Mouse (Mus musculus): ENCODE results near the gene Pxmp4. TPM values are rescaled to one million over a fixed set of nuclear protein-coding genes. Genes with fewer than 3 reads are reported as not detected.

The Pxmp4 gene
- total RNA-seq, 2 experiments from 2014 or later = 15.1 to 16.1 TPM

DNA sequence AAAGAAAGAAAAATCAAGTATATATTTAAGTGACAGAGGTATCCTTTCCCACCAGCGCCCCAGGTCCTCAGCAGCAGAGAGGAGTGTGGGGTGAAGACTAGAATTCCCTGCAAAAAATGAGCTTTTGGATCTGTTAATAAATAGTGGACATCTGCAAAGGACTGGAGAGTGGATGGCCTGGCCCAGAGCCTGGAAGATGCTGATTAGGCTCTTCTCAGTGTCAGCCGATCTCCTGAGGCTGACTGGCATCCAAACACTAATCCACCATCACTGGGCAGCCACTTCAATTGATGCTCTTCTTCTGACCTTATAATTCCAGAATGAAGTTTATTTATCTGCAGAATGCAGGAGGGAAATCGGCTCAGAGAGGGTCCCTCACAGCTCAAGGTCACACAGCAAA, 30.5 kb downstream of the Pxmp4 start:
- no peak for DNase-seq

DNA sequence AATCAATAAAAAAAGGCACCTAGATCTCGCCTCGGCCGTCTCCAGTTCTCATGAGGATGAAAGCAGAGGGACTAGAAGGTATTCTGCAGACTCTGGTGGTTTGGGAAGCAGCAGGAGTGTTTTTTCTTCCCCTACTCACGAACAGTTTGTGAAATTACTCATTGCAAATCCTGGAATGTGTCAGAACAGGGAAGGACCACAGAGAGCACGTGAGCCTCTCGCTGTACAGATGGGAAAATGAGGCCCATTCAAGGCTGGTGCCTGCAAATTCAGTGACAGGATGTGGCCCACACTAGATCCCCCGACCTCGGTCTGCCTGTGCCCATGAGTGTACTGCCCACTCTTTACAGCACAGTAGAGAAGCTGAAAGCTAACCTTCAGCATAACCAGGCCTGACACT, 31.5 kb downstream of the Pxmp4 start:
- no peak for DNase-seq

DNA sequence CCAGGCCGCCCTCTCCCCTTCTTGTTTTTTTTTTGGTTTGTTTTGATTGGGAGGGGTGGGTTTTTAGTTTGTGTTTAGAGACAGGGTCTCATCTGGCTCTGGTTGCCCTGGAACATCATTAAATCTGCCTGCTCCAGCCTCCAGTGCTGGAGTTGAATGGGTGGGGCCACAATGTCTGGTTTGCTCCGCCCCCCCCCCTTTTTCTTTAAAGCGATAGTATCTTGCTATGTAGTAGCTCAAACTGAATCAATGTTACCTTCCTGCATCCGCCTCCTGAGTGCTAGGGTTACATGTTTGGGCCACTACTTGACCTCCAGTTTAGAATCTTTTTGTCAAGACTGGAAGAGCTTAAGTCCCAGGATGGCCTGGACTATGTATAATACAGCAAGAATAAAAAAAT, 32.2 kb downstream of the Pxmp4 start:
- no peak for DNase-seq

DNA sequence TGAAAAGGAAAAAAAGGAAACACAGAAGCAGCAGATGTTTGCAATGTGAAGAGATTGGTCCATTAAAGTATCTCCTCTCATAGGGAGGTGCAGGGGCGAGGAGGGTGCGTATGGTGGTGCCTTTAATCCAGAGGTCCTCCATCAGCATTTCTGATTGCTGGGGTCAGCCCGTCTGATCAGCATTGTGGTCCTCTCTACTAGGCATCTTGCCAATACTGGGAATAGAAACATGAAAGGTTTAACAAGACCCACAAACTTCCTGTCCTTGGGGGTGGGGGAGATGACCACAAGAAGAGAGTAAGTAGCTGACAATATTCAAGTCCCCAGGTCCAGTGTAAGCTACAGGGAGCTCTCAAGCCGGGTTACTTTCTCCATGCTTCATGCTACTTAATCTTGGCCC, 32.8 kb downstream of the Pxmp4 start:
- no peak for DNase-seq

DNA sequence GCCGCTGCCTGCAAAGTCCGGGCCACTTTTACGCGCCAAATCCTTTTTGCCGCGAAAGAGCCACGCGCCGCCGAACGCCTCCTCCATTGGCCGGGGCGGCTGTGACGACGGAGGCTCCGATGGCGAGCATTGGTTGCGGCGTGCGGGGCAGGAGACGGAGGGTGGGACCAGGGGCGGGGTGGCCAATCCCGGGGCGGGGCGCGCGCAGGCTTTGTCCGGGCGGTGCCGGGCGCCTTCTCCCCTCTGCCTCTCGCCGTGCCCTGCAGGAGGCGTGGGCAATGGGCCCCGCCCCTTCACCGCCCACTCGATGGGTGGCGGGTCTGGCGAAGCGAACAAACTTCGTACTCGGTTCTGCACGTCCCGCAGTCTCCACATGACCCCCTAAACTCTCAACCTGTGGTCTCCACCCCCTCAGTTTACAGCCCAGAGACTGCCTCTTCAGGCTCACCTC, 33.6 kb downstream of the Pxmp4 start, which contains the start of gene E2f1:
Gene E2f1 (minus strand): TSS at position 57 of the 451 bp plus-strand sequence.
- DNase-seq = peak; percentile 96

DNA sequence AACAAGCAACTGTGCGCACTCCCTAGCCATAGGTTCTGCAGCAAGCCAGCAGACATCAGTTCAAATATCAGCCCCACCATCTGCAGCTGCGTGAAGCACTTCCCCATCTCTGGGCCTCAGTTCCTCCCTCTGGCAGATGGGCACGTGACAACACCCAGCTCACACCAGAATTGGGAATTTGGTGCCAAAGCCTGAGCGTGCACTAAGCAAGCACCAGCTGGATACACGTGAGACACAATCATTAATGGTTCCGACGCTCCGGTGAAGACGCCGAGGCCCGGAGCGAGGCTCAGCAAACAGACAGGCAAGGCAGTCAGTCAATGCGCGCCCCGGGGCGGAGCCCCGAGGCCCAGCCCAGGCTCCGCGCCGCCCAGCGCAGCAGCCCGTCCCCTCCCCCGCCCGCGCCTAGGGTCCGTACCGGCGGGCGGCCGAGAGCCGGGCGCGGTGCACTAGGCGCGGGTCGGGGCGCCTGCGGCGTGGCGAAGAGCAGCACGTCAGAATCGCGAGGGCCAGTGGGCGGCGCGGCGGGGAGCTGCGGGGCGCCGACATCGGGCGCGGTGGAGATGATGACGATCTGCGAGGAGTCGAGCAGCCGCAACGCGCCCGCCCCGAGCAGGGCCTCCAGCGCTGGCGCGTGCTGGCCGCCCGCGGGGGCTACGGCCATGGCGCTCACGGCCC, 34.3 kb downstream of the Pxmp4 start:
- peak; percentile 72 for DNase-seq

DNA sequence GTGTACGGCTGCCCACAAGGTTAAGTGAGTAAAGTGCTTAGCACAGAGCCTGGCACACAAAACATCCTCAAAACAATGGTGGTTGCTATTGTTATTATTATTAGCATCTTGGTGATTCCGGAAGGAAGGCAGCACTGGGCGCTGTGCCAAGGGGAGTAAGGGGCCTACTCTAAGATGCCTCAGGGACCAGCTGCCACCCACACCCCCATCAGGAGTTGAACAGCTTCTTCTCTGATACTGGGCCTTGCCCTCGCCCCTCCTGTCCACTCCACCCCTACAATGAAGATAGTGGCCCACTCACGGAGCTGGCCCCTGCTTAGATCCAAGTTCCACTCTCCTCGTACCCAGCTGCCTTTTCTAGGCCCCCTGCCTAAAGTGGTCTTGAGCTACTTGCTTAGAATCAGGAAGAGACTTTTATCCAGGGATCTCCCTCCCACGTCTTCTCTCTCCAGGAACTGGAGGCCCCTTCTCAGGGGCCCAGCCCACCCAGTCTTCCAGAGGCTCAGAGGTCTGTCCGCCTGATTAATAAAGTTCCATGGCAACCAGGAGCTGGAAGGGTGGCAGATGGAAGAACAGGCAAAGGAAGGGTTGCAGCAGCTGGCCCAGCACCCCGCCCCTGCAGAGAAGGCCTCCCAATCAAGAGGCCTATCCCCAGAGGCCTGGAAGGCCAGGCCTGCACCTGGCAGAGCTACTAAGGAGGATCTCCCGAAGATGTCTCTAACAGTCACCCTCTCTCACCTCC, 35.0 kb downstream of the Pxmp4 start:
- DNase-seq = peak; percentile 58

DNA sequence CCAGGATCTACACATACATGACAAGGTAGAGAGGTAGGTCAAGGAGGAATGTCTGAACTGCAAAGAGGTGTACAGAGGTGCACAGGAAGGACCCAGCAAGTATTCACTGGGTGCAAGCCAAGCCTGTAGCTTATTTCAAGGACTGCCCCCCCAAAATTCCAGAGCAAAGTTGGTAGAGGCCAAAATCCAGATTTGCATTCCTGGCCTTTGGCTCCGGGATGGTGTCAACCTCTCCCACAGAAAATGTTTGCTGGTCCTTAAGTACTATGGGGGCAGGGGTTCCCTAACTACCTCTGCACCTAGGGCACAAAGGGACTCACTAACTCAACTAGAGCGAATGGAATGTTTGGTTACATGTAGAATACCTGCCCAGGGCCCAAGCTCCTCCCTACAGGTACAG, 35.7 kb downstream of the Pxmp4 start:
- no peak for DNase-seq

DNA sequence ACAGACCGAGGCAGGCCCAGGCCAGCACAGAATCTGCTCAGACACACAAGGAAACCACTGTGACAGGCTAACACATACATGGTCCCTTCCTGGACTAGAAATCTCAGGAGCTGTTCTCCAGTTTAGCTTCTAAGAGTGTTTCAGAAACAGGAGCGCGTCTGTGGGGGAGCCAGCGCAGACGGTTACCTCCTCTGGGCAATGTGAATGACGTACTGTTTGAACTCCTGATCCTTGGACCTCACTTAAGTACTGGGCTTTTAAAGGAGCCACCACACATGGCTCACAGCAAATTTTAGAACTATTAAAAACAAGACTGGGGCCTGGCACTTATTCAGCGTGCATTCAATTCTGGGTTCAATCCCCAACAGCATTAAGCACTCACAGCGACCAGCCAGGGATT, 36.9 kb downstream of the Pxmp4 start:
- no peak for DNase-seq

DNA sequence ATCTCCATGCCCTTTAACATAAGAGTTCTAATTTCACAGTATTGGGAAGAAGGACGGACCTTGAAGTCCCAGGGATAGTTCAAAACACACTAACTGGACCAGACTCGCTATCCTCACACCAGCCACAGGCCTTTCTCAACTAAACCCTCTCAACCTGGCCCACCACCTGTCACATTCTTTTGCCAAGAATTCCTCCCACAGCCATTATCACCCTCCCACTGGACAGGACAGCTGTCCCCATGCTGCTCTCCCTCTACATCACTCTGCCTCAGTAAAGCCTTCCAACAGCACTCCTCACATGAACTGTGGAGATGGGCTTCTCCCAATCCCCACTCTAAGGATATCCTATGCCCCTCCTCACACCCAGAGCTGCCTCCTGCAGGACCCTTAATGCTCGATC, 37.9 kb downstream of the Pxmp4 start:
- DNase-seq = no peak

DNA sequence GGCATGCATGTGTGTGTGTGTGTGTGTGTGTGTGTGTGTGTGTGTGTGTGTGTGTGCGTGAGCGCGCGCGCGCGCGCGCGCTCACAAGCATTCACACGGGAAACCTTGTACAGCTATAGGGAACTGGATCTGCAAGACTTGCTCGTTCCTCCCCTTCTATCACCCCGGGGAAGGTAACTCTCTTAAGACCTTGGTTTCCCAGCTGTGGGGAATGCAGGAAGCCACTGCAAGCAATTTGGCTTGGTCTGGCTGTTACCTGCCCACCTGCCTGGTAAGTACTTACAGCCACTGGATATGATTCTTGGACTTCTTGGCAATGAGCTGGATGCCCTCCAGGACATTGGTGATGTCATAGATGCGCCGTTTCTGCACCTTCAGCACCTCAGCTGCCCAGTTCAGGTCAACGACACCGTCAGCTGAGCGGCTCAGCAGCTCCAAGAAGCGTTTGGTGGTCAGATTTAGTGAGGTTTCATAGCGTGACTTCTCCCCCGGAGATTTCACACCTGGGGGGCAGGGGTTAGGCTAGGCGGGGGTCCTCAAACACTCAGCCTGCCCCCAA, 39.8 kb downstream of the Pxmp4 start:
- DNase-seq = no peak

DNA sequence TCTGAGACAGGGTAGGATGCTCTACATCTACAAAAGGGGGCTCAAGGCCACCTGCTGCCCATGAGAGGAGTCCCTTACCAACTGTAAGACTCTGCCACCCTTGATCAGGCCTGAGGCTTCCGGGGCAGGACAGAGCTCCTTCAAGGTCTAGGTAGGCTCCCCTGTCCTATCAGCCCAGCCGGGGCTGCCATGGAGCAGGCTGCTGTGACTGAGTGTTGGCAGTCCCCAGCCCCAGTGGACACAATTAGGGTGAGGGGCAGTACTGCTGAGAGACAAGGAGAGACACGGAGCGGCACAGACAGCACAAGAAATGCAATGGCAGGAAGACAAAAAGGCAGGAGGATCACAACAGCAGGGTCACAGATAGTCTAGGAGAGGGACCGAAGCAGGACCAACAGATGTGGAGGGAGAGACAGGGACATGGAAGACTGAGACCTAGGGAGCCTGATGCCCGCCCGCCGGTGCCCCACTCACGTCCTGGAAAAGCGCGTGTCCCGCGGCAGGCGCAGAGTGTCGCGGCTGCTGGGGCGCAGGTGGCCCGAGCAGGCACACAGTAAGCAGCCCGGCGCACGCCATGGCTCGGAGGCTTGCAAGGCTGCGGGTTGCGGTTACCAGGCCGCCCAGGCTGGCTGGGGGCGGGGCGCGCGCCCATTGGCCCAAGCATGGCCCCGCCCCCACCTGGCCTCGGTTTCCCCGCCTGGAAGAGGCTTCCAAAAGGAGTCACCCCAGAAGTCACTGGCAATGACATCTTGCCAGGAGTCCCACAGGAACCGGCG, 45.1 kb downstream of the Pxmp4 start, which contains the start of gene Necab3:
Gene Necab3 (minus strand): TSS at position 627 of the 776 bp plus-strand sequence.
- peak; percentile 49 for DNase-seq

DNA sequence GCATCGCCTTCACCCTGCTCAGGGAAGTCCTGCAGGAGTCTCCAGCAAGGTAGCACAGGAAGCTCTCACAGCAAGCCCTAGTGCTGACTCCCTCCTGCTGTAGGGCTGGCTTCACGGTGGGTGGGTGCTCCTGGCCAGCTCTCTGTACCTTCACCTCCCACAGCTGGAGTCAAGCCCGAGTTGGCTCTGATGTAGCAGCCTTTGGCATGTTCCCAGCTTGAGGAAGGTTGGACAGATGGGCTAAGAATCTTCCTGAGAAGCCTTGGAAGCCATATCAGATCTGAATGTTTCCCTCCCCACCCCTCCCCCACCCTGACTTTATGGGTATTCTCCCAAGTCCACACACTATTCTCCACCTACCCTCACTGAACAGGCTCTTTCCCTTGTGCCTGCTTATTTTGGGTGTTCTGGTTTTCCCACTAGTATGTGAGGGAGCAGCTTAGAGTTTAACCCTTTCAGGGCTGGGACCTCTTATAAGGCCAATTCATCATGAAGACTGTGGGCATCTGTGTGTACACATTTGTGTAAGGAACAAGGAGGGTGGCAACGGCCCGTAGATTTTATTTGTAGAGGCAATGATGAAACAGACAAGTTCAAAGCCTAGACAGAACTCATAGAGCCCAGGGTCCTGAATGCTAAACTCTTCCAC, 46.2 kb downstream of the Pxmp4 start:
- DNase-seq = no peak

DNA sequence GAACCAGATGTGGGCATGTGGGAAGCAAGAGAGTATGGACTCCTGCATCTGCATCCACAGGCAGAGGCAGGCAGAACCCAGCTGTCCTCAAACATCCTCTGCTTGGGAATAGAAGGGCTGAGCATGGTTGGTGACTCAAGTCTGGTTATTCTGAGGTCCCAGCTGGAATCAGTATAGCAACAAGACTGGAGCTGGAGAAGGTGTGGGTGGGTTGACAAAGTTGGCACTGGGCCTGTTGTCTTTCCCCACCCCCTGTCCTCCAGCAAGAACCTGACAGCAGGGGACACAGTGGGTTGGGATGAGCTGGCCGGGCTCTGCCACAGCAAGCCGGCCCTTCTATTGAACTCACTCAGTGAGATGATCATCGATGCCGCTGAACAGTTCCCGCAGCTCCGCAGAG, 48.3 kb downstream of the Pxmp4 start:
- peak; percentile 3 for DNase-seq

DNA sequence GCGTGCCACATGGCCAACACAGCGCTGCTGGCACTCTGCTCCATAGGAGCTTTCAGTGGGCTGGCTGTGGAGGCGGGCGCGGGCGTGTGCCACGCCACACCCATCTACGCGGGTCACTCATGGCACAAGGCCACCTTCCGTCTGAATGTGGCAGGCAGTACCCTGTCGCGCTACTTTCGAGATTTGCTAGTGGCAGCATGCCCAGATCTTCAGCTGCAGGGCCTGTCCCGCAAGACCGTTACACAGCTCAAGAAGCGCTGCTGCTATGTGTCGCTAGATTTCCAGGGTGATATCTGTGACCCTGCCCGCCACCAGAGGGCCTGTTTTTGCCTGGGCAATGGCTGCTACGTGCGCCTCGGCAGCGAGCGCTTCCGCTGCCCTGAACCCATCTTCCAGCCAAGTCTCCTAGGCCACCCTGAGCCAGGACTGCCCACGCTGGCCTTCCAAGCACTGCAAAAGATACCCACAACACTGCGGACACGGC, 51.0 kb downstream of the Pxmp4 start:
- peak; percentile 76 for DNase-seq

DNA sequence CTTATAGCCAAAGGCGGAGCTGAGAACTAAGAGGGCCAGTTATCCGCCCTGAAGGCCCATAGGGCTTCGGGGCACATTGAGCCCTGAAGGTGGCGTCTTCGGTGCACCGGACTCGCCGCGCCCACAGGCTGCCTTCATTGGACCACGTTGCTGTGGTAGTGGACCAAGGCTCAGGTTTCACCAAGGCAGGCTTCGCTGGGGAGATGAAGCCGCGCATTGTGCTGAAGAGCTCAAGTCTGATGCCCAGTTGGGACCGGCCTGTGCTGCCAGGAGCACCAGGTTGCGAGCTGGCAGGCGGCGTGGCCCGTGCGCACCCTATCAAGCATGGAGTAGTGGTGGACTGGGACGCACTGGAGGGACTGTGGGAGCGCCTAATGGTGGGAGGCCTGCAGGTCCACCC, 51.6 kb downstream of the Pxmp4 start:
- DNase-seq = no peak

DNA sequence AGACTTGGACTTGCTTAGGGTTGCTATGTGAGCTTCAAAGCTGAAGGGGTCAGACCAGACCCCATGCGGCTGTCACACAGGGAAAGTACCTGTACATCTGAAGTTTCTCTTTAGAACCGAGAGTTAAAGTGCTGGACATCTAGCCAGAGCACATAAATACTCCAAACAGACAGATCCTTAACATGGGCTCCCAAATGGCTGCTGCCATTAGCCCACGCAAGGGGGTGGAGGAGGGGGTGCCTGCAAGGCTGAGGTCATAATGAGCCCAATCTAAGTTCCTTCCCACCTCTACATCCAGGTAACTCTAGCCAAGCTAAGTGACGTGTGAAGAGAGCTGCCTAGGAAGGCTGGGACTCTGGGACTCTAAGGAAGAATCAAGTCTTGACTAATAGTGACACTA, 52.0 kb downstream of the Pxmp4 start, which contains the start of gene Actl10:
Gene Actl10 (plus strand): TSS at position 301 of the 400 bp plus-strand sequence.
- DNase-seq = no peak

DNA sequence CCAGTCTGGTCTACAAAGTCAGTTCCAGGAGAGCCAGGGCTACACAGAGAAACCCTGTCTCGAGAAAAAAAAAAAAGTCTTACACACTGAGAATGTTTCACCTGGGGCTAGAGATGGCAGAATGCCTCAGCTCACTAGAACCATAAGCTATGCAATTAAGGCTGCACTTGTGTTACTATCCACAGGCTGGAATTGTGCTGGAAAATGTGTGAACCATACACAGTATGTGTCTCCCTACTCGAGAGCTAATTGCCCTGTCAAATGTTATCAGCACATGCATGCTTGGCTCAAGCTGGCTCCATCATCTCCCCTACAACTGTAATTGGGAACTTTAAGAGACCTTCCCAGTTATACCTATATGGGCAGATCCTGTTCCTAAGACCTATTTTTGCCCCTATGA, 52.6 kb downstream of the Pxmp4 start:
- no peak for DNase-seq

DNA sequence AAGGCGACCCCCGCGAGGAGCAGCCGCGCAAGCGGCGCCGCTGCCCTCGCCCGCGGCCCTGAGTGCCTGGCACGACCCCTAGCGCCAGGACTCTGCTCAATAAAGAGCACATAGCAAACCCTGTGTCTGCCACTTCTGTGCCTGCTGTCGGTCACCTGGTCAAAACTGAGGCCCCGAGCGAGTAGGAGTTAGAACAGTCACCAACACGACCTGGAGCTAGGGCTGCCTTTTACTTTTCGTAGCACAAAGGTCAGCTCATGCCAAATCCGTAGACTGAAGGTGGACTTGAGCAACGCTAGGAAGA, 53.7 kb downstream of the Pxmp4 start:
- no peak for DNase-seq

DNA sequence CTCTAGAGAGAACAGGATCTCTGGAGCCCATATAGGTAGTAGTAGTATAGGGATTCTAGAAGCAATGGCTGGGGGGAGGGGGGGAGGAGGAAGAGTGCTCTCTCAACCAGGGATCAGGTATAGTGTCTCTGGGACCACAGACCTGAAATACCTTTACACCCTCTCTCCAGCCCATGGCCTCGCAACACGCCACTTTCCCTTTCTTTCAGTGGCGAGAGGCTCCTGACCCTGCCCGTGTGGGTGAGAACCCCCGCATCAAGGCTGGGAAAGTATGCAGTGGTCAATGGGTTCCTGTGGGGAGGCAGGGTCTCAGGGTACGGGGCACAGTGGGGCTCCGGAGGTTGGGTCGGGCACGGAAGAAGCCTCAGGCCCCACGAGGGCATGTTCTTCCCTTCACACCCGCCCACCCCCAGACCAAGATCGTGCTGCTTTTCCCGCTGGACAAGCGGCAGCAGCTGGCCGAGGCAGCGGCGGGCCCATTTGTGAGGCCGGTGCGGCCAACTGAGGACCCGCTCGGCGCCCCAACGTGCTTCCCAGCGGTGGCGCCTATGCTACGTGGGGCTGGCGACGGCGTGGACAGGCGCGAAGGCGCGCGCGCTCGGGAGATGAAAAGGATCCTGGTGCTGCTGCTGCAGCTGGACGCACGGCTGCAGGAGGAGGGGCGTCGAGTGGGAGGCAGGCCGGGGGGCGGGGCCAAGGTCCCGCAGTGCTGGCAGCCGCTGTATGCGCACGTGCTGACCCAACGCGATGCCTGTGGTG, 54.2 kb downstream of the Pxmp4 start:
- DNase-seq = peak; percentile 74

DNA sequence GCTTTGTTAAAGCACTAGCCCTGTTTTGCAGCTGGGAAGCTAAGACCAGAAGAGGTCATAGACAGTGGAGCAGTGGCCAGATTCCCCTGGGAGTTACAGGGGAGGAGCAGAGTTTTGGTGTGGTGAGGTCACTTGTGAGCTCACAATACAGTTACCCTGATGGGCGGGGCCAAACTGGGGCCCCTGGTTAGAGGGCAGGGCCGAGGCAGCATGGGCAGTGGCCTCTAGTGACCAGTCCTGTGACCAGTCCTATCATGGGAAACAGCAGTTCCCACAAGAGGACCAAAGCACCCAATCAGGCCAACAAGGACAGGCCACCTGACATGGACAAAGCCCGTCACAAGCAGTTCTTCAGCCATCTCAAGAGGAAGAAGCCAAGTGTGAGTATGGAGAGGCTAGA, 54.8 kb downstream of the Pxmp4 start:
- no peak for DNase-seq

Measured in gastrocnemius, postnatal 10 days (tissue).